Mouse (Mus musculus): ENCODE results near the gene Mynn. TPM values are rescaled to one million over a fixed set of nuclear protein-coding genes. Genes with fewer than 3 reads are reported as not detected.

Mynn gene
- polyA plus RNA-seq (2012; ENCODE audit: low replicate concordance): 0.17 and 1.4 TPM in 2 replicates

GRCm38 (mm10) chr3:30602065-30602739, at the start of gene Mynn:
Mynn (plus strand) TSS chr3:30602065.

GRCm38 (mm10) chr3:30599711-30600545, 1.9 kb upstream of the Mynn start, which contains the start of gene Actrt3:
Actrt3 (minus strand) TSS chr3:30599939.

GRCm38 (mm10) chr3:30644207-30644606, 42.3 kb downstream of the Mynn start, which contains the start of gene Lrriq4:
Lrriq4 (plus strand) TSS chr3:30644507.

GRCm38 (mm10) chr3:30647440-30648090, 45.7 kb downstream of the Mynn start, which contains the start of gene Lrrc34:
Lrrc34 (minus strand) TSS chr3:30647869.

Other genes with a start within 250 kb of the Mynn start
- 0.06 TPM in 1 of 2 replicates, not detected in the other for gene Mecom, start 54.1 kb upstream of the Mynn start, polyA plus RNA-seq (2012; ENCODE audit: low replicate concordance)
- gene Actrt3, start 2.1 kb upstream of the Mynn start, polyA plus RNA-seq (2012; ENCODE audit: low replicate concordance): not detected in 2 replicates
- gene Lrriq4, start 42.4 kb downstream of the Mynn start, polyA plus RNA-seq (2012; ENCODE audit: low replicate concordance): not detected in 2 replicates
- not detected in 2 replicates for gene Lrrc34, start 45.8 kb downstream of the Mynn start, polyA plus RNA-seq (2012; ENCODE audit: low replicate concordance)
- not detected in 2 replicates for gene Lrrc31, start 97.8 kb downstream of the Mynn start, polyA plus RNA-seq (2012; ENCODE audit: low replicate concordance)
- not detected in 2 replicates for gene Samd7, start 144.2 kb downstream of the Mynn start, polyA plus RNA-seq (2012; ENCODE audit: low replicate concordance)
- gene Sec62, start 190.8 kb downstream of the Mynn start, polyA plus RNA-seq (2012; ENCODE audit: low replicate concordance): 10.2 and 10.4 TPM in 2 replicates

Data from leukemia stem cell, adult 10-12 weeks (primary cell).